Mouse (Mus musculus) left cerebral cortex, postnatal 25 days (tissue): ENCODE results near the gene Tpm4. TPM values are rescaled to one million over a fixed set of nuclear protein-coding genes. Genes with fewer than 3 reads are reported as not detected.

Experiments used
- DNase-seq, 2 experiments: peaks; one replicate each; pipeline ENCODE4 v3.0.0; 2022; ENCODE audit warnings: low spot score in 2 of 2, mixed read lengths in 1 of 2
- intact Hi-C: fragments of 180-260 bp; cut with DNase I; formaldehyde crosslinking; loops from one replicate; pipeline ENCODE4 v1.15.1; 2025
- total RNA-seq, 2 experiments: library from RNA; stranded (reverse); gene quantifications; 2 replicates each; pipeline ENCODE4 v1.2.3; 2021

Gene Tpm4
- total RNA-seq, 2 experiments from 2014 or later = 30.2 to 30.9 TPM

GRCm38 (mm10) chr8:72177346-72177925, 42.7 kb downstream of the Tpm4 start:
- intact Hi-C loops = loop anchor here (2.0 to 5.0 kb wide), 3 partner anchors 65 to 210 kb away; partner anchors contain the start of gene Ap1m1
- DNase-seq = peak; percentile 70 to 79

- intact Hi-C loops = no loop called here
- no peak for DNase-seq
Measured at GRCm38 (mm10) chr8:72183554-72184202, 48.9 kb downstream of the Tpm4 start.

DNA sequence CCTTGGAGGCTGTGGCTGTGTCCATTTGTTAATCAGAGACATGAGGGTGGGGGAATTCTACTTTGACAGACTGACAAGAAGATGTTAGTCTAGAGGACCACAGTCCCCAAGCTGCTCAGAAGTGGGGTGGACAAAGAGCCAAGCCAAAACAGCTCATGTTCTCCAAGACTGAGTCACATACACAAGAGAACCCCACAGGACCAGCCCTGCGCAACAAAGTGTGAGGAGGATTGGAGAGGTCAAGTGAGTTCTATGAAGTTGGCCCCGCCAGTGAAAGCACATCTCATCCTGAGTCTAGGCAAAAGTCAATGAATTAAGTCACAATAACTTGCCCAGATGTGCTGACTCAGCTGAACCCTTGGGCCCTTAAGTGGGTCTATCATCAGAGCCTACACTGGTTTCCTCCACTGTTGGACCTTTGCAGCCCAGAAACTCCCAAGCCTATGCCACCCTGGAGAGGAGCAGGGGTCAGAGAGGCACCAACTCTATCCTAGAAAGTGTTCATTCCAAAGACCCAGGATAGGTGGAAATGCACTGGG, 53.1 kb downstream of the Tpm4 start:
- intact Hi-C loops = no loop called here
- DNase-seq = no peak

GRCm38 (mm10) chr8:72189417-72190214, 54.8 kb downstream of the Tpm4 start, which contains the start of gene Hsh2d:
TSS of gene Hsh2d (plus strand) at chr8:72189638.
- intact Hi-C loops = no loop called here

GRCm38 (mm10) chr8:72190215-72190539, 55.4 kb downstream of the Tpm4 start:
- no peak for DNase-seq
- intact Hi-C loops = no loop called here

More at GRCm38 (mm10) chr8:72189417-72190214, 54.8 kb downstream of the Tpm4 start, which contains the start of gene Hsh2d:
- DNase-seq = no peak

- no peak for DNase-seq
- intact Hi-C loops = no loop called here
Measured at GRCm38 (mm10) chr8:72192065-72192464, 57.3 kb downstream of the Tpm4 start.

- DNase-seq = no peak
- intact Hi-C loops = no loop called here
Measured at GRCm38 (mm10) chr8:72197997-72198396, 63.2 kb downstream of the Tpm4 start.

Other genes with a start within 250 kb of the Tpm4 start
- gene Zfp882, start 226.4 kb upstream of the Tpm4 start, total RNA-seq = 10 to 100 TPM; 11.4 to 12.2 TPM
- 10 to 100 TPM; 30.6 to 31.2 TPM for gene Zfp617, start 226.3 kb upstream of the Tpm4 start, total RNA-seq
- gene Zfp961, start 183.9 kb upstream of the Tpm4 start, total RNA-seq = 10 to 100 TPM; 13.5 to 14.2 TPM
- not detected for gene Cyp4f18, start 125.3 kb upstream of the Tpm4 start, total RNA-seq
- gene Olfr372, start 93.8 kb upstream of the Tpm4 start, total RNA-seq = not detected
- gene Olfr373, start 51.8 kb upstream of the Tpm4 start, total RNA-seq = not detected
- not detected for gene Olfr374, start 27.9 kb upstream of the Tpm4 start, total RNA-seq
- gene Rab8a, start 26.2 kb downstream of the Tpm4 start, total RNA-seq = 10 to 100 TPM; 40.9 to 41.9 TPM
- gene Hsh2d, start 54.7 kb downstream of the Tpm4 start, total RNA-seq = not detected
- gene Cib3, start 77.9 kb downstream of the Tpm4 start, total RNA-seq = under 1 TPM in 1 of 2 experiments, not detected in 1; 0.53 TPM
- gene Gm11034, start 78.7 kb downstream of the Tpm4 start, total RNA-seq = not detected
- 10 to 100 TPM; 54.4 to 54.8 TPM for gene Fam32a, start 84.8 kb downstream of the Tpm4 start, total RNA-seq
- gene Ap1m1, start 105.0 kb downstream of the Tpm4 start, total RNA-seq = 10 to 100 TPM; 84.5 to 91.3 TPM
- 1 to 10 TPM; 6.1 to 7.0 TPM for gene Gm10282, start 170.3 kb downstream of the Tpm4 start, total RNA-seq
- gene Klf2, start 184.1 kb downstream of the Tpm4 start, total RNA-seq = 10 to 100 TPM; 13.6 to 18.2 TPM